Mouse (Mus musculus) heart, embryonic 13.5 days (tissue): Measurements from ENCODE around the gene Rasal2. TPM values are rescaled to one million over a fixed set of nuclear protein-coding genes. Genes with fewer than 3 reads are reported as not detected.

Experiments
- ATAC-seq: fragments of 200-750 bp; cut with Nextera tagmentation; 2 replicates; pipeline ENCODE4 v1.8.0; 2017; ENCODE audit warnings: moderate TSS enrichment; ENCODE audit not compliant: insufficient number of reproducible peaks, low FRiP score, low TSS enrichment; ENCODE audit errors: extremely low read depth
- H3K27ac ChIP-seq: fragments of 300-500 bp; sonication (generic); replicated peaks from 2 replicates; pipeline ENCODE4 v1.5.1; 2015; ENCODE audit warnings: moderate library complexity, mild to moderate bottlenecking, inconsistent platforms
- H3K27me3 ChIP-seq: fragments of 300-500 bp; sonication (generic); replicated peaks from 2 replicates; pipeline ENCODE4 v1.6.1; 2015; ENCODE audit warnings: mild to moderate bottlenecking, inconsistent platforms
- H3K36me3 ChIP-seq: fragments of 300-500 bp; sonication (generic); 2 replicates; pipeline ENCODE4 v1.6.1; 2015; ENCODE audit warnings: mild to moderate bottlenecking, inconsistent platforms
- H3K4me1 ChIP-seq: fragments of 300-500 bp; sonication (generic); 2 replicates; pipeline ENCODE4 v1.6.1; 2015; ENCODE audit warnings: inconsistent platforms
- H3K4me2 ChIP-seq: fragments of 300-500 bp; sonication (generic); 2 replicates; pipeline ENCODE4 v1.6.1; 2015; ENCODE audit warnings: inconsistent platforms, mild to moderate bottlenecking, moderate library complexity
- H3K4me3 ChIP-seq: fragments of 300-500 bp; sonication (generic); 2 replicates; pipeline ENCODE4 v1.5.1; 2015; ENCODE audit warnings: moderate library complexity, mild to moderate bottlenecking, inconsistent platforms
- H3K9ac ChIP-seq: fragments of 300-500 bp; sonication (generic); 2 replicates; pipeline ENCODE4 v1.6.1; 2015; ENCODE audit warnings: inconsistent platforms, mild to moderate bottlenecking, moderate library complexity
- H3K9me3 ChIP-seq: fragments of 300-500 bp; sonication (generic); 2 replicates; pipeline ENCODE4 v1.6.1; 2016; ENCODE audit warnings: inconsistent platforms
- WGBS: fragments of 180-500 bp; shearing (Covaris S2); methylation state at CpG from one replicate; pipeline ENCODE4 v1.1.7; 2015; ENCODE audit warnings: mixed read lengths; 5-methylcytosine and 5-hydroxymethylcytosine counted together
- polyA plus RNA-seq: library from polyadenylated mRNA; unstranded; fragments of >200 nt; fragmentation: Nextera tagmentation; extraction: Ambion mirVana; gene quantifications from 2 replicates; pipeline ENCODE4 v1.2.1, GENCODE M21; 2015

The Rasal2 gene
- polyA plus RNA-seq, 1 experiment from 2014 or later, result 15.1 TPM

- WGBS, result 86% methylated on average over 2 of the region's 2 CpGs
- ATAC-seq, result no peak
These were observed 284.2 kb downstream of the Rasal2 start for GRCm38 (mm10) chr1:157128219-157128618.

GRCm38 (mm10) chr1:157123836-157124235 lies 288.6 kb downstream of the Rasal2 start:
- no peak overlapping the region for H3K9ac ChIP-seq
- H3K4me2 ChIP-seq, result no peak overlapping the region
- WGBS, result 56% methylated on average over 3 of the region's 3 CpGs
- no peaks in the 10 kb centered on the region for H3K27me3 ChIP-seq
- no peak for ATAC-seq
- no peaks in the 10 kb centered on the region for H3K36me3 ChIP-seq
- no peak overlapping the region for H3K27ac ChIP-seq
- H3K4me3 ChIP-seq, result no peak overlapping the region
- H3K9me3 ChIP-seq, result no peaks in the 10 kb centered on the region
- H3K4me1 ChIP-seq, result peaks cover 15% of the 10 kb centered on the region

More at GRCm38 (mm10) chr1:157128219-157128618, 284.2 kb downstream of the Rasal2 start:
- Histone ChIP-seq H3K4me3 (no peak overlapping the region), H3K36me3 (no peaks in the 10 kb centered on the region), H3K9me3 (no peaks in the 10 kb centered on the region), H3K4me2 (no peak overlapping the region), H3K27ac (no peak overlapping the region), H3K27me3 (no peaks in the 10 kb centered on the region), H3K9ac (no peak overlapping the region), H3K4me1 (peaks cover 18% of the 10 kb centered on the region)

GRCm38 (mm10) chr1:157119168-157119567 lies 293.2 kb downstream of the Rasal2 start:
- 78% methylated on average over 6 of the region's 6 CpGs for WGBS
- ATAC-seq, result no peak
- H3K9me3 ChIP-seq, result no peaks in the 10 kb centered on the region
- no peak overlapping the region for H3K9ac ChIP-seq
- no peaks in the 10 kb centered on the region for H3K36me3 ChIP-seq
- no peak overlapping the region for H3K4me3 ChIP-seq
- H3K4me2 ChIP-seq, result no peak overlapping the region
- H3K27me3 ChIP-seq, result no peaks in the 10 kb centered on the region
- no peak overlapping the region for H3K27ac ChIP-seq
- 0 out of 2 replicates have a peak, but pooled peaks cover 5% of the 10 kb centered on the region for H3K4me1 ChIP-seq

GRCm38 (mm10) chr1:157117440-157117839 lies 295.0 kb downstream of the Rasal2 start:
- Histone ChIP-seq H3K27ac (no peak overlapping the region), H3K27me3 (no peaks in the 10 kb centered on the region), H3K9ac (no peak overlapping the region), H3K4me2 (no peak overlapping the region), H3K4me3 (no peak overlapping the region), H3K9me3 (no peaks in the 10 kb centered on the region), H3K4me1 (no peaks in the 10 kb centered on the region), H3K36me3 (no peaks in the 10 kb centered on the region)
- ATAC-seq, result no peak
- WGBS, result 71% methylated on average over 3 of the region's 3 CpGs

GRCm38 (mm10) chr1:157114492-157114891 lies 297.9 kb downstream of the Rasal2 start:
- WGBS, result 66% methylated on average over 2 of the region's 2 CpGs
- H3K27ac ChIP-seq, result no peak overlapping the region

GRCm38 (mm10) chr1:157110287-157110835 lies 302.0 kb downstream of the Rasal2 start:
- WGBS, result 49% methylated on average over 6 of the region's 6 CpGs
- Histone ChIP-seq H3K9ac (no peak overlapping the region), H3K9me3 (no peaks in the 10 kb centered on the region; the same call in 1 of the 2 replicates), H3K4me2 (no peak overlapping the region), H3K27me3 (no peaks in the 10 kb centered on the region), H3K36me3 (no peaks in the 10 kb centered on the region), H3K27ac (no peak overlapping the region), H3K4me3 (no peak overlapping the region), H3K4me1 (peaks cover 9% of the 10 kb centered on the region)
- peak; percentile 19; the same call in 1 of the 2 replicates for ATAC-seq

More at GRCm38 (mm10) chr1:157114492-157114891, 297.9 kb downstream of the Rasal2 start:
- Histone ChIP-seq H3K4me2 (no peak overlapping the region), H3K4me1 (peaks cover 9% of the 10 kb centered on the region), H3K9me3 (no peaks in the 10 kb centered on the region), H3K36me3 (no peaks in the 10 kb centered on the region), H3K9ac (no peak overlapping the region), H3K4me3 (no peak overlapping the region), H3K27me3 (no peaks in the 10 kb centered on the region)
- ATAC-seq, result no peak

- ATAC-seq, result no peak
- 84% methylated on average over 4 of the region's 4 CpGs for WGBS
- Histone ChIP-seq H3K27ac (no peak within 1 kb of the TSS), H3K9ac (no peak within 1 kb of the TSS), H3K27me3 (no peaks in the 10 kb centered on the region), H3K4me1 (peaks cover 9% of the 10 kb centered on the region), H3K9me3 (no peaks in the 10 kb centered on the region; the same call in 1 of the 2 replicates), H3K4me2 (no peak within 1 kb of the TSS), H3K4me3 (no peak within 1 kb of the TSS), H3K36me3 (no peaks in the 10 kb centered on the region)
These were observed 303.8 kb downstream of the Rasal2 start, which contains the start of gene Tex35 for GRCm38 (mm10) chr1:157108580-157108979. Gene Tex35 (minus strand): TSS chr1:157108680.

- no peak for ATAC-seq
- no peaks in the 10 kb centered on the region for H3K27me3 ChIP-seq
- peak overlapping the region; percentile 45 for H3K4me3 ChIP-seq
- peaks cover 9% of the 10 kb centered on the region for H3K4me1 ChIP-seq
- H3K4me2 ChIP-seq, result peak overlapping the region; percentile 72
- WGBS, result 12% methylated on average over 19 of the region's 19 CpGs
- H3K9ac ChIP-seq, result peak overlapping the region; percentile 75
- H3K36me3 ChIP-seq, result no peaks in the 10 kb centered on the region
- 0 out of 2 replicates have a peak overlapping the region, but pooled peaks have one; percentile 1 for H3K27ac ChIP-seq
- no peaks in the 10 kb centered on the region; the same call in 1 of the 2 replicates for H3K9me3 ChIP-seq
These were observed 311.1 kb downstream of the Rasal2 start for GRCm38 (mm10) chr1:157101122-157101865.

- H3K27me3 ChIP-seq, result no peaks in the 10 kb centered on the region
- WGBS, result 76% methylated on average over 4 of the region's 4 CpGs
- no peak overlapping the region for H3K4me2 ChIP-seq
- no peak for ATAC-seq
- no peak overlapping the region for H3K9ac ChIP-seq
- H3K4me1 ChIP-seq, result peaks cover 3% of the 10 kb centered on the region; the same call in 1 of the 2 replicates
- H3K36me3 ChIP-seq, result no peaks in the 10 kb centered on the region
- no peak overlapping the region for H3K27ac ChIP-seq
- no peaks in the 10 kb centered on the region for H3K9me3 ChIP-seq
- no peak overlapping the region for H3K4me3 ChIP-seq
These were observed 316.9 kb downstream of the Rasal2 start for GRCm38 (mm10) chr1:157095534-157095933.

- H3K36me3 ChIP-seq, result no peaks in the 10 kb centered on the region
- no peak overlapping the region for H3K4me3 ChIP-seq
- 63% methylated on average over 1 of the region's 1 CpGs for WGBS
- ATAC-seq, result no peak
- no peaks in the 10 kb centered on the region for H3K27me3 ChIP-seq
- peaks cover 3% of the 10 kb centered on the region; the same call in 1 of the 2 replicates for H3K4me1 ChIP-seq
- no peaks in the 10 kb centered on the region for H3K9me3 ChIP-seq
- H3K27ac ChIP-seq, result no peak overlapping the region
- no peak overlapping the region for H3K9ac ChIP-seq
- H3K4me2 ChIP-seq, result no peak overlapping the region
These were observed 319.8 kb downstream of the Rasal2 start for GRCm38 (mm10) chr1:157092622-157093021.

GRCm38 (mm10) chr1:157092140-157092539 lies 320.3 kb downstream of the Rasal2 start:
- 61% methylated on average over 4 of the region's 4 CpGs for WGBS
- Histone ChIP-seq H3K9me3 (no peaks in the 10 kb centered on the region), H3K4me1 (peaks cover 5% of the 10 kb centered on the region), H3K27me3 (no peaks in the 10 kb centered on the region), H3K4me3 (no peak overlapping the region), H3K36me3 (no peaks in the 10 kb centered on the region), H3K27ac (no peak overlapping the region), H3K9ac (no peak overlapping the region), H3K4me2 (no peak overlapping the region)
- ATAC-seq, result no peak
